Mouse (Mus musculus) lung, embryonic 16.5 days (tissue): Measurements from ENCODE around the gene Mlxip. TPM values are rescaled to one million over a fixed set of nuclear protein-coding genes. Genes with fewer than 3 reads are reported as not detected.

Source experiments
- ATAC-seq: fragments of 200-750 bp; cut with Nextera tagmentation; 2 replicates; pipeline ENCODE4 v1.8.0; 2017; ENCODE audit warnings: low read depth, mild to moderate bottlenecking, moderate library complexity
- H3K27ac ChIP-seq: fragments of 300-500 bp; sonication (generic); 2 replicates; pipeline ENCODE4 v1.5.1; 2014; ENCODE audit warnings: mild to moderate bottlenecking, control low read depth, low read length
- H3K27me3 ChIP-seq: fragments of 300-500 bp; sonication (generic); 2 replicates; pipeline ENCODE4 v1.6.1; 2014; ENCODE audit warnings: low read depth, low read length, mixed read lengths; ENCODE audit not compliant: control insufficient read depth, insufficient read depth
- H3K36me3 ChIP-seq: fragments of 300-500 bp; sonication (generic); 2 replicates; pipeline ENCODE4 v1.6.1; 2014; ENCODE audit warnings: low read length; ENCODE audit not compliant: control insufficient read depth, insufficient read depth
- H3K4me1 ChIP-seq: fragments of 300-500 bp; sonication (generic); replicated peaks from 2 replicates; pipeline ENCODE4 v1.6.1; 2014; ENCODE audit warnings: low read length, mixed read lengths; ENCODE audit not compliant: control insufficient read depth, insufficient read depth
- H3K4me2 ChIP-seq: fragments of 300-500 bp; sonication (generic); 2 replicates; pipeline ENCODE4 v1.6.1; 2014; ENCODE audit warnings: low read depth, low read length, control low read depth
- H3K4me3 ChIP-seq: fragments of 300-500 bp; sonication (generic); 2 replicates; pipeline ENCODE4 v1.5.1; 2014; ENCODE audit warnings: mild to moderate bottlenecking, low read length, control low read depth
- H3K9ac ChIP-seq: fragments of 300-500 bp; sonication (generic); 2 replicates; pipeline ENCODE4 v1.6.1; 2014; ENCODE audit warnings: low read length, control low read depth
- H3K9me3 ChIP-seq: fragments of 300-500 bp; sonication (generic); 2 replicates; pipeline ENCODE4 v1.6.1; 2016; ENCODE audit warnings: low read length; ENCODE audit not compliant: control insufficient read depth
- WGBS: fragments of 180-500 bp; shearing (Covaris S2); extraction: QIAGEN DNeasy Blood & Tissue Kit; methylation state at CpG from one replicate; pipeline ENCODE4 v1.1.7; 2014; 5-methylcytosine and 5-hydroxymethylcytosine counted together
- polyA plus RNA-seq: library from polyadenylated mRNA; unstranded; fragments of >200 nt; fragmentation: Nextera tagmentation; extraction: Ambion mirVana; gene quantifications from 2 replicates; pipeline ENCODE4 v1.2.1, GENCODE M21; 2015

The Mlxip gene
- polyA plus RNA-seq, 1 experiment from 2014 or later, result 17.8 TPM

DNA sequence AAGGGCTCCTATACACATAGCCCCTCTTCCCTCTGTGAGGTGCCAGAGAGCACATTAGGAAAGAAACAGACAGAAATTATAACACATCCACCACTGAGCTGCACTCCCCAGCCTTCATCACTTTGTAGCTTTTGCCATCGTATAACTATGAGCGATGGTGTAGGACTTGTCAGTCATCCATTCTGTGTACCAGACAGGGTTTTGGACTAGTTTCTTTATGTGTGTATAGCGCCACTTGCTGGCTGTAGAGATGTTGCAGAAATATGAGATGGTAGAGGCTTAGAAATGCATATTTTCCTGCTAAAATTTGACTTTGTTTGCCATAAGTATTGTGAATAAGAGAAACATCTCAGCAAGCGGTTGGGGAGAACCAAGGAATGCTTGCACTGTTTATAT lies 42.2 kb downstream of the Mlxip start:
- H3K4me3 ChIP-seq, result no peak overlapping the region

DNA sequence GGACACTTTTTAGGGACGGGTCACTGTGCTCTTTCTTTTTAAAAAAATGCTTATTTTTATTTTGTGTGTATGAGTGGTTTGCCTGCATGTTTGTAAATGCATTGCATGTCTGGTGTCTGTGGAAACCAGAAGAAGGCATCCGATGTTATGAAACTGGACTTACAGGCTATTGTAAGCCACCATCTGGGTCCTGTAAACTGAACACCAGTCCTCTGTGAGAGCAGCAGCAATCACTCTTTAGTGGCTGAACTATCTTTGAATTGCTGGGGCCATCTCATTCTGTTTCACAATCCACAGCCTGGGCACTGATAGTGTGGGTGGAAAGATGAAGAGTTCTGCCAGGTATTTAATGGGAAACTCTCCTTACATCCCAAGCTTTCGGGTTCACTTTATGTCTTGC lies 43.8 kb downstream of the Mlxip start:
- H3K9ac ChIP-seq, result no peak overlapping the region
- no peaks in the 10 kb centered on the region for H3K27me3 ChIP-seq
- H3K9me3 ChIP-seq, result no peaks in the 10 kb centered on the region
- H3K4me1 ChIP-seq, result peaks cover 14% of the 10 kb centered on the region
- no peak overlapping the region for H3K4me3 ChIP-seq
- no peak for ATAC-seq
- WGBS, result 68% methylated on average over 3 of the region's 3 CpGs
- peaks cover 6% of the 10 kb centered on the region; the same call in 1 of the 2 replicates for H3K36me3 ChIP-seq
- H3K27ac ChIP-seq, result no peak overlapping the region
- no peak overlapping the region for H3K4me2 ChIP-seq

More for the DNA sequence above, 42.2 kb downstream of the Mlxip start:
- ATAC-seq, result peak; percentile 19; the same call in 1 of the 2 replicates
- 26% methylated on average over 4 of the region's 4 CpGs for WGBS
- peak overlapping the region; percentile 1; the same call in 1 of the 2 replicates for H3K27ac ChIP-seq
- no peak overlapping the region for H3K9ac ChIP-seq
- H3K36me3 ChIP-seq, result no peaks in the 10 kb centered on the region
- H3K4me2 ChIP-seq, result no peak overlapping the region
- H3K4me1 ChIP-seq, result peaks cover 27% of the 10 kb centered on the region
- no peaks in the 10 kb centered on the region for H3K9me3 ChIP-seq
- H3K27me3 ChIP-seq, result no peaks in the 10 kb centered on the region

DNA sequence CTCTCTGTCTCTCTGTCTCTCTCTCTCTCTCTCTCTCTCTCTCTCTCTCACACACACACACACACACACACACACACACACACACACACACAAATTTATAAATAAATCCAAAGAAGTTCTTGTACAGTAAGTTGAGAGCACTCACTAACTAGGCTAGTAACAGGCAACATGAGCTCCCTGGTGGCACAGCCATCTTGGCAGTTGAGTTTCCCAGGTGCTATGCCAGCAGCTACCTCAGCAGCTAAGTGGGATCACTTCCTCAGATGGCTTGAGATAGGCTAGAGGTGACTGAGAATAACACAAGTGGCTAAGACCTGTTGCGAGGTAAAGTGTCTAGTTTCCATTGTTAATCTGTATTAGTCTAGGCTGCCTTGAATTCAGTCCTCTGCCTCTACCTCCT lies 44.7 kb downstream of the Mlxip start:
- WGBS, result 97% methylated on average over 1 of the region's 1 CpGs
- Histone ChIP-seq H3K4me2 (no peak overlapping the region), H3K9me3 (no peaks in the 10 kb centered on the region), H3K9ac (no peak overlapping the region), H3K4me3 (no peak overlapping the region), H3K4me1 (peaks cover 11% of the 10 kb centered on the region), H3K27ac (no peak overlapping the region), H3K36me3 (peaks cover 6% of the 10 kb centered on the region; the same call in 1 of the 2 replicates), H3K27me3 (no peaks in the 10 kb centered on the region)
- no peak for ATAC-seq

DNA sequence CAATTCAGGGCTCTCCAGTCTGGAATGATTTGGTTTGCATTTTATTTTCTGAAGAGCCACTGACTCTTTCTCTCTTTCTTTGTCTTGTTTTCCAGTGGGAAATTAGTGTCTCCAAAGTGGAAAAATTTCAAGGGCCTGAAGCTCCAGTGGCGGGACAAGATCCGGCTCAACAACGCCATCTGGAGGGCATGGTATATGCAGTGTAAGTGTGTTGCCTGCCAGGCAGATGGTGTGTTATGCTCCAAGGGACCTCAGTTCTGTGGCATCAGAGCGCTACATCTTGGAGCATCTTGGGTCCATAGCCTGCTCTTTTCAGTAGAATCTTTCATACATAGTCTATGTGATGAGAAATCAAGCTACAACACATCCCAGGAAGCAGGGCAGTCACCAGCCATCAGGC lies 45.3 kb downstream of the Mlxip start:
- ATAC-seq, result no peak
- no peak overlapping the region for H3K9ac ChIP-seq
- no peak overlapping the region for H3K27ac ChIP-seq
- no peak overlapping the region for H3K4me2 ChIP-seq
- H3K27me3 ChIP-seq, result no peaks in the 10 kb centered on the region
- peaks cover 11% of the 10 kb centered on the region for H3K4me1 ChIP-seq
- WGBS, result 76% methylated on average over 4 of the region's 4 CpGs
- peaks cover 6% of the 10 kb centered on the region; the same call in 1 of the 2 replicates for H3K36me3 ChIP-seq
- no peak overlapping the region for H3K4me3 ChIP-seq
- no peaks in the 10 kb centered on the region for H3K9me3 ChIP-seq

GRCm38 (mm10) chr5:123440664-123441063 lies 46.1 kb downstream of the Mlxip start:
- no peak overlapping the region for H3K4me3 ChIP-seq
- H3K36me3 ChIP-seq, result peaks cover 8% of the 10 kb centered on the region; the same call in 1 of the 2 replicates
- H3K27me3 ChIP-seq, result no peaks in the 10 kb centered on the region
- H3K4me1 ChIP-seq, result peaks cover 10% of the 10 kb centered on the region
- no peak overlapping the region for H3K27ac ChIP-seq
- H3K9ac ChIP-seq, result no peak overlapping the region
- no peak for ATAC-seq
- no peaks in the 10 kb centered on the region for H3K9me3 ChIP-seq
- H3K4me2 ChIP-seq, result no peak overlapping the region
- WGBS, result 71% methylated on average over 4 of the region's 4 CpGs

- H3K36me3 ChIP-seq, result peaks cover 17% of the 10 kb centered on the region
- H3K4me2 ChIP-seq, result no peak overlapping the region
- no peaks in the 10 kb centered on the region for H3K9me3 ChIP-seq
- H3K4me1 ChIP-seq, result no peaks in the 10 kb centered on the region
- no peak for ATAC-seq
- no peaks in the 10 kb centered on the region for H3K27me3 ChIP-seq
- 96% methylated on average over 3 of the region's 3 CpGs for WGBS
- H3K4me3 ChIP-seq, result no peak overlapping the region
- H3K9ac ChIP-seq, result no peak overlapping the region
- no peak overlapping the region for H3K27ac ChIP-seq
Measured at GRCm38 (mm10) chr5:123442283-123442682, 47.7 kb downstream of the Mlxip start.

GRCm38 (mm10) chr5:123444069-123444468 lies 49.5 kb downstream of the Mlxip start:
- peak; percentile 57; the same call in 1 of the 2 replicates for ATAC-seq
- no peaks in the 10 kb centered on the region for H3K9me3 ChIP-seq
- peaks cover 24% of the 10 kb centered on the region for H3K36me3 ChIP-seq
- no peaks in the 10 kb centered on the region for H3K27me3 ChIP-seq
- no peak overlapping the region for H3K4me2 ChIP-seq
- WGBS, result 50% methylated on average over 4 of the region's 4 CpGs
- no peak overlapping the region for H3K27ac ChIP-seq
- no peak overlapping the region for H3K9ac ChIP-seq
- no peak overlapping the region for H3K4me3 ChIP-seq
- no peaks in the 10 kb centered on the region for H3K4me1 ChIP-seq

DNA sequence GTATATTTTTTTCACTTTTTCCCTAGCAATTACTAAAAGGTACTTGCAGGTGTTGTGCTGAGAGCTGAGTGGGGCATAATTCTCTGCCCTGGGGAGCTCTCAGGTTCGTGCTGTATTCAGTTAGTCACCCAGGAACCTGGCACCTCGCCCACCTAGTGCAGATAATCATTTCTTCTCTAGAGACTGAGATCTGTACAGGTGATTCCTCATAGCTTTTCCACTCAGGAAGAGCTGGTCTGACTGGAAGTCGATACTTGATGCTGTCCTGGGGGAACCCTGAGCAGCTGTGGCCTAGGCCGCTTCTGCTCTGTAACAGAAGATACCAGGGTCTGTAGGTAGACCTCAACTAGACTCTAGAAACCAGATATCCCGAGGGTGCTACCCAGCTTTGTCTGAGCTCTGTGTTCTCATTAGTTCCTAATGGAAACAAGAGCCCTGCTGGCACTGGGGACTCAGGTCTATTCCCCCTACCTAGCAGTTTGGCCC lies 50.3 kb downstream of the Mlxip start:
- no peak overlapping the region for H3K9ac ChIP-seq
- H3K4me3 ChIP-seq, result no peak overlapping the region
- peaks cover 30% of the 10 kb centered on the region for H3K36me3 ChIP-seq
- ATAC-seq, result no peak
- no peaks in the 10 kb centered on the region for H3K9me3 ChIP-seq
- no peak overlapping the region for H3K27ac ChIP-seq
- no peaks in the 10 kb centered on the region for H3K4me1 ChIP-seq
- no peaks in the 10 kb centered on the region for H3K27me3 ChIP-seq
- H3K4me2 ChIP-seq, result no peak overlapping the region
- WGBS, result 90% methylated on average over 5 of the region's 5 CpGs

DNA sequence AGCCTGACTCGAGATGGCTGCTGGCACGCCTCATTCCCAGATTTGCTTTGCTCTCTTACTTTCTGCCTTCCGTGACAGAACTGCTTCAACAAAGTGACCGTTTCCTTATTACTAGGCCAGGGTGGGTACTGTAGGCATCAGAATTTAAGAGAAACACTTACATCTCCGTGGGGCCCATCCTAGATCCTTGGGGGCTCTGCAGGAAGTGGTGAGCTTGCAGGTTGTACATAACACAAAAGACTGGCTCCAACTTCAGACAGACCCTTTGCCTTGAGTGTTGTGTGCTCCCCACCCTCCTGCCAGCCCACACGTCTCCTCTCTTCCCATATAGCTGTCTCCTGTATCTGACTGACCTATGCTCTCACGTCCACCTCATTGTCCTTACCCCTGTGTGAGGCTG lies 57.3 kb downstream of the Mlxip start:
- no peak for ATAC-seq
- Histone ChIP-seq H3K4me2 (no peak overlapping the region), H3K9me3 (no peaks in the 10 kb centered on the region), H3K27ac (no peak overlapping the region), H3K4me3 (no peak overlapping the region), H3K36me3 (peaks cover 42% of the 10 kb centered on the region), H3K4me1 (no peaks in the 10 kb centered on the region), H3K9ac (no peak overlapping the region), H3K27me3 (no peaks in the 10 kb centered on the region)
- 86% methylated on average over 7 of the region's 7 CpGs for WGBS

DNA sequence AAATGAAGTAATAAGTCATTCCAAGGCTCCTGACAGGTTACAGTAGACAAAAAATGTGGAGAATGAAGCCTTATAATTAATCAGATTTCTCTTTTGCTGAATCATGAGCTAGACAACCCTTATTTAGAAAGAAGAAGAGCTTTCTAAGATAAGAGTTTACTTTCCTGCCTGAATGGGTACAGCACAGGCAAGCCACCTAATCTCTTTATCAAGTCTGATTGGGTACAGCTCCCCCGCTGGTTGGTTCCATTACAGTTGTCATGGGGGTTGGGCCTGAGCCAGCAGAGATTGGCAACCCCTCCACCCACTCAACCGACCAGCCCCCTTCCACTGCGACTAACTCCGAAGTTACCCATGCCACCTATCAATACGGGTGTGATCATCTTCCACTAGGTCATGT lies 66.8 kb downstream of the Mlxip start:
- H3K9me3 ChIP-seq, result no peaks in the 10 kb centered on the region; the same call in 1 of the 2 replicates
- no peak overlapping the region for H3K27ac ChIP-seq
- H3K27me3 ChIP-seq, result no peaks in the 10 kb centered on the region
- no peak overlapping the region for H3K4me2 ChIP-seq
- no peak overlapping the region for H3K4me3 ChIP-seq
- no peak overlapping the region for H3K9ac ChIP-seq
- WGBS, result 45% methylated on average over 5 of the region's 5 CpGs
- no peaks in the 10 kb centered on the region for H3K36me3 ChIP-seq
- H3K4me1 ChIP-seq, result no peaks in the 10 kb centered on the region
- no peak for ATAC-seq
